Mouse (Mus musculus): ENCODE results near the gene Spata5.

- TF ChIP-seq EP300 (IDR thresholded peaks at IDR 0.05; ENCODE audit: low read depth), result no peak
- no peak for TF ChIP-seq CTCF (IDR thresholded peaks at IDR 0.05; ENCODE audit: low read depth)
These were observed at the start of gene Spata5 for GRCm38 (mm10) chr3:37419458-37419991.

All from heart, postnatal 0 days (tissue).